Mouse (Mus musculus) liver, adult 2 months (tissue): ENCODE results near the gene Pkp2.

ENCODE experiments used
- CTCF ChIP-seq: fragments of 200-500 bp; IDR thresholded peaks from 2 replicates; pipeline ENCODE4 v1.5.1; 2011; ENCODE audit warnings: low read depth, low read length, control low read depth
- POLR2A ChIP-seq: fragments of 200-500 bp; IDR thresholded peaks from 2 replicates; pipeline ENCODE4 v1.6.1; 2011; ENCODE audit warnings: low read length, control low read depth; ENCODE audit not compliant: insufficient read depth; ENCODE audit errors: extremely low read depth

- TF ChIP-seq POLR2A: no peak
- no peak for TF ChIP-seq CTCF
These were observed 42.8 kb downstream of the Pkp2 start for GRCm38 (mm10) chr16:16255874-16256273.
